Mouse (Mus musculus): ENCODE measurements around the gene Pkhd1.

DNA sequence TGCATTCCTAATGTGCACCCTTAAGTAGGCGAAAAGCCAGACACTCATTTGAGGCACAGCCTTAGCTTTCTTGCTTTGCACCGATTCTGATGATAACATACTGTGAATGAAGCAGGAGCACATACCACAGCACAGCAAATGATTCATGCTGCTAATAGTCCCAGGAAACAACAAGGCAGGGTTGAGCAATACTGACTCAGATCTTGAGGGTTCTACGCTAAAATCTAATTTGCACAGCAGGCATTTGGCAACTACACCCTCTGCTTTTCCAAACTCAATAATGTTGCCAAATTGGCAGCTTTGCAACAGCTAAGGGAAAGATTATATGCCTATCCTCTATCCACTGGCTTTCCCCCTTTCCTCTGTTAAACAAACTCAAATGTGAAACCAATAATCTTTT is 548.1 kb downstream of the Pkhd1 start:
- no peak for TF ChIP-seq GATA1 (IDR thresholded peaks at IDR 0.05; ENCODE audit: low read length)
- no peak for TF ChIP-seq TAL1 (IDR thresholded peaks at IDR 0.05; ENCODE audit: low read length)
